Mouse (Mus musculus): ENCODE measurements at regions not wholly inside any gene's neighbourhood (a gene's known extent, or its start where the extent isn't known, plus 50 kb on each side); places are given as distances from the start of the nearest gene placed in this dataset.
A peak's percentile ranks its signal among the peaks of the same experiment; 100 is the strongest.

DNA sequence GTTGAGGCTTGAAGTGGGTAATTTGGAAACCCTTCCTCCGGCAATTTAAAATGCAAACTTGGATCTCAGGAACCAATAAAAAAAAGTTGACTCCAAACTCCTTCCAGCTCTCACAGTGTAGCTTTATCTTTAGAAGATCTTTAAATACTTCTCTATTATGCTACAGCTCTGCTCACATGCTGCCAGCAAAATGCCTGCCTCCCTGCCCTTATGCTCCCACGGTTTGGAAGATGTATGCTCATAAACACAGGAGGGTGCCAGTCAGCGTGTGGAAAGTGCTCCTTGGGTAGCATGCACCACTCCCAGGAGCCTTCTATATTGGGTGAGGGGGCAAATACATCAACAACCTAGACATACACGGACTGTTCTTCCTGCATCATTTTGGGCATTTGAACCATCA, 123.2 kb upstream of the Arl4c start:
- no peaks in the 10 kb centered on the region for H3K9me3 ChIP-seq (replicated peaks; ENCODE audit: control insufficient read depth, low read length)
- DNase-seq (ENCODE audit: low spot score) (no peak), ATAC-seq (no peak)
- no peaks in the 10 kb centered on the region for H3K36me3 ChIP-seq (ENCODE audit: control insufficient read depth, insufficient read depth, low read length)
- H3K4me2 ChIP-seq (ENCODE audit: low read length): no peak overlapping the region
- H3K27ac ChIP-seq (ENCODE audit: low read depth, low read length): no peak overlapping the region
- no peak overlapping the region for H3K4me3 ChIP-seq (ENCODE audit: low read depth, low read length)
- no peak overlapping the region for H3K9ac ChIP-seq (ENCODE audit: low read length)
- H3K4me1 ChIP-seq (ENCODE audit: control insufficient read depth, insufficient read depth, low read length): no peaks in the 10 kb centered on the region
- WGBS: 91% methylated on average over 4 of the region's 4 CpGs
- no peaks in the 10 kb centered on the region for H3K27me3 ChIP-seq (replicated peaks; ENCODE audit: control insufficient read depth, insufficient read depth, low read length)

DNA sequence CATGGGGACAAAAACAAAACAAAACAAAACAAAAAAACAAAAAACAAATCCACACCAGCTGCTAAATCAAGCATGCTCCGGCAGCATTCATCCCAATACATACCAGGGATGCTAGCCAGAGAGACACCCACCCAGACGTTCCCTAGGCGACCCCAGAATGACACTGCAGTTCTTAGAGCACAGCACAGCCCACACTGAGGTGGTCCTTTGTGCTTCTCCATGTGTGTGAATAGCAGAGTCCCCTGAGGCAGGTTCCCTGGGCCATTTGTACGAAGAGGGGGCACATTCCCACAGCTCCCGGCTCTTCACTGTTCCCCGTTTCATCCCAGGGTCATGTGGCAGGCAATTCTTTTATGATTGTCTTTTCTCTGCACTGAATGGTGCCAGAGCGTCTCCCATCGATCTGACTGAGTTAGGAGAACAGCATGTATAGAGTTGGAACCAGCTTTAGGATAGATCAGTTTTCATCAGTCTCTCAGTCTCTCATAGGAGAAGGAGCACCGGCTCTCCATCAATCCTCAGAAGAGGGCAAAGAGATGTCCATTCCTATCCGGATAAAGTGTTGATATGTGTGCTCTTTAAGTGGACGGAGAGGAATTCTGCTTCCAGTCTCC, 136.7 kb upstream of the Arl4c start:
- no peak overlapping the region for H3K27ac ChIP-seq (ENCODE audit: low read depth, low read length)
- WGBS: 17% methylated on average over 11 of the region's 11 CpGs
- H3K4me1 ChIP-seq (ENCODE audit: control insufficient read depth, insufficient read depth, low read length): peaks cover 15% of the 10 kb centered on the region
- H3K9ac ChIP-seq (ENCODE audit: low read length): no peak overlapping the region
- H3K4me2 ChIP-seq (ENCODE audit: low read length): no peak overlapping the region
- peak; percentile 63; the same call in 1 of the 2 replicates for ATAC-seq
- H3K4me3 ChIP-seq (ENCODE audit: low read depth, low read length): no peak overlapping the region
- no peaks in the 10 kb centered on the region for H3K36me3 ChIP-seq (ENCODE audit: control insufficient read depth, insufficient read depth, low read length)
- no peaks in the 10 kb centered on the region for H3K27me3 ChIP-seq (replicated peaks; ENCODE audit: control insufficient read depth, insufficient read depth, low read length)
- DNase-seq (ENCODE audit: low spot score): peak; percentile 59
- H3K9me3 ChIP-seq (replicated peaks; ENCODE audit: control insufficient read depth, low read length): no peaks in the 10 kb centered on the region

GRCm38 (mm10) chr1:88839407-88839976, 137.5 kb upstream of the Arl4c start:
- Histone ChIP-seq H3K36me3 (ENCODE audit: control insufficient read depth, insufficient read depth, low read length) (no peaks in the 10 kb centered on the region), H3K4me1 (ENCODE audit: control insufficient read depth, insufficient read depth, low read length) (peaks cover 15% of the 10 kb centered on the region), H3K27ac (ENCODE audit: low read depth, low read length) (peak overlapping the region; percentile 63), H3K27me3 (replicated peaks; ENCODE audit: control insufficient read depth, insufficient read depth, low read length) (no peaks in the 10 kb centered on the region), H3K9ac (ENCODE audit: low read length) (0 out of 2 replicates have a peak overlapping the region, but pooled peaks have one; percentile 6), H3K4me3 (ENCODE audit: low read depth, low read length) (no peak overlapping the region), H3K9me3 (replicated peaks; ENCODE audit: control insufficient read depth, low read length) (no peaks in the 10 kb centered on the region), H3K4me2 (ENCODE audit: low read length) (no peak overlapping the region)
- ATAC-seq (0 out of 2 replicates have a peak, but pooled peaks have one; percentile 29), DNase-seq (ENCODE audit: low spot score) (peak; percentile 23)
- 2% methylated on average over 3 of the region's 3 CpGs for WGBS

DNA sequence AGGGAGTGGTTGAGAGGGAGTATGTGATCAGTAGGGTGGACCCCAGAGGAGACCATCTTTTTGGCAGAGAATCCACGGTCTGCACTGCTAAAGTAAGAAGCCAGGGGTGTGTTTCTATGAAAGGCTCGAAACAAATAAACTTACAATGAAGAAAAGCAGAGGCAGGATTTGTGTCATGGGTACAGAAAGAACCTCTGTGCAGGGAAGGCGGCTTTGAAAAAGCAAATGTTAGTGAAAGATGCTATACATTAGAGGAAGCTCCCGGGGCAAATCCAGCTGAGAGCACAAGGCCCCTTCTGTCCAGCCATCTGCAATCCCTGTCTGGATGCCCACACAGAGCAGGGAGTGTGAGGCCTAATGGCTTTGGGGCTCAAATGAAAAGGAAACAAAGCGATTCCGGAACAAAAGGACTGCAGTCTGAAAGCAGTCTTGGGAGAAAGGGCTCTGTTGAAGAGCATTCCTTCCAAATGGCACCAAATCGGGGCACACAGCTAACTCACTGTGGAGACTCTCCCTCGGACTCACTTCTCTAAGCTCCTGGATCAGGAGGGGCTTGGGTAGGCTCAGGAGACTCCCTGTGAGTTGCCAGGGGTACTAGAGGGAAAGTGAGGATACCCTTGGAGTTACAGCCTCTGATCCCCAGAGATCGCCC, 138.1 kb upstream of the Arl4c start:
- DNase-seq (ENCODE audit: low spot score) (peak; percentile 81), ATAC-seq (peak; percentile 77)
- Histone ChIP-seq H3K4me1 (ENCODE audit: control insufficient read depth, insufficient read depth, low read length) (peaks cover 15% of the 10 kb centered on the region), H3K4me3 (ENCODE audit: low read depth, low read length) (no peak overlapping the region), H3K27ac (ENCODE audit: low read depth, low read length) (peak overlapping the region; percentile 63), H3K9me3 (replicated peaks; ENCODE audit: control insufficient read depth, low read length) (no peaks in the 10 kb centered on the region), H3K27me3 (replicated peaks; ENCODE audit: control insufficient read depth, insufficient read depth, low read length) (no peaks in the 10 kb centered on the region), H3K9ac (ENCODE audit: low read length) (no peak overlapping the region), H3K36me3 (ENCODE audit: control insufficient read depth, insufficient read depth, low read length) (no peaks in the 10 kb centered on the region), H3K4me2 (ENCODE audit: low read length) (no peak overlapping the region)
- 2% methylated on average over 9 of the region's 9 CpGs for WGBS

DNA sequence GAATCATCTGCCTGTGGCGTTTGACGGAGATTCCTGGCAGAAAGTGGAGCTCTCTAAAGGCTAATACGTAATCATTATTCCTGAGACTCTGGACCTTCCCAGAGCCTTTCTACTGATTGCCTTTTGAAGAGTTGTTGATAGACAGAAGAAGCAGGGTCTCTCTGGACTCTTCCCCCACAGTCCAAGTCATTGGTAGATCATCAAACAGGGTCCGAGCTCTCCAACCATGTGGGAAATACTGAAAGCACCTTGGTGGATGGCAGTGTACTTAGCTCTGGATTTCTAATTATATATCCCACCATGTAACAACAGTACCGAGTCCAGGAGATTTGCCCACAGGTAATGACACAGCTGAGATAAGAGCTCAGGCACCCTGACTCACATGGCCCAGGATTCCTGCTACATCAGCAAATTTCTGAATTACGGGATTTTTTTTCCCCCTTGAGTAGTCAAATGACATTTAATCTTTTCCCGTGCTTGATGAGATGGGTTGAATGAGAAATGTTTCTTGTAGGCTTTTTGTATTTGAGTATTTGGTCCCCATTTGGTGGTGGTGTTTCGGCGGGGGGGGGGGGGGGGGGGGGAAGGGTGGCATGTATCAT, 139.1 kb upstream of the Arl4c start:
- Histone ChIP-seq H3K9ac (ENCODE audit: low read length) (no peak overlapping the region), H3K27ac (ENCODE audit: low read depth, low read length) (no peak overlapping the region), H3K4me1 (ENCODE audit: control insufficient read depth, insufficient read depth, low read length) (peaks cover 15% of the 10 kb centered on the region), H3K4me3 (ENCODE audit: low read depth, low read length) (no peak overlapping the region), H3K9me3 (replicated peaks; ENCODE audit: control insufficient read depth, low read length) (no peaks in the 10 kb centered on the region), H3K36me3 (ENCODE audit: control insufficient read depth, insufficient read depth, low read length) (no peaks in the 10 kb centered on the region), H3K27me3 (replicated peaks; ENCODE audit: control insufficient read depth, insufficient read depth, low read length) (no peaks in the 10 kb centered on the region), H3K4me2 (ENCODE audit: low read length) (no peak overlapping the region)
- no peak for DNase-seq (ENCODE audit: low spot score)
- WGBS: 73% methylated on average over 7 of the region's 9 CpGs
- ATAC-seq: no peak

GRCm38 (mm10) chr1:88847333-88848091, 145.5 kb upstream of the Arl4c start:
- Histone ChIP-seq H3K27me3 (replicated peaks; ENCODE audit: control insufficient read depth, insufficient read depth, low read length) (no peaks in the 10 kb centered on the region), H3K9ac (ENCODE audit: low read length) (peak overlapping the region; percentile 40), H3K4me1 (ENCODE audit: control insufficient read depth, insufficient read depth, low read length) (peaks cover 15% of the 10 kb centered on the region; the same call in 1 of the 2 replicates), H3K9me3 (replicated peaks; ENCODE audit: control insufficient read depth, low read length) (no peaks in the 10 kb centered on the region), H3K36me3 (ENCODE audit: control insufficient read depth, insufficient read depth, low read length) (no peaks in the 10 kb centered on the region), H3K4me3 (ENCODE audit: low read depth, low read length) (no peak overlapping the region), H3K27ac (ENCODE audit: low read depth, low read length) (peak overlapping the region; percentile 72), H3K4me2 (ENCODE audit: low read length) (no peak overlapping the region)
- peak; percentile 76 for ATAC-seq
- peak; percentile 81 for DNase-seq (ENCODE audit: low spot score)
- WGBS: 14% methylated on average over 16 of the region's 16 CpGs

DNA sequence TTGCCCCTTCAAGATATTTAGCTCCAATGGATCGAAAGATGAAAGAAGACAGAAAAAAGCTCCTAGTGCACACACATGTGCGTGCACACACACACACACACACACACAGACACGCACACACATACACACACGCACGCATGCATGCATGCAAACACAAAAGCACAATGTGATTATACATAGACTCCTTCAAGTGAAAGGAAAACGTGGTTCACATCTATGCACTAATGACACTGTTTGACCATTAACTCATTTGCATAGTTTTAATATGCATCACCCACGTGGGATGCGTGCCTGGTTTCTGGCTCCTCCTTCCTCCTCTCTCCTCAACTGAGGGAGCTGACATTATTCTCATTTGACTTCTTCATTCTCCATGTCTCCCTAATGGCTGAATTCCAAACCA, 146.2 kb upstream of the Arl4c start:
- Histone ChIP-seq H3K27ac (ENCODE audit: low read depth, low read length) (peak overlapping the region; percentile 72; the same call in 1 of the 2 replicates), H3K9ac (ENCODE audit: low read length) (no peak overlapping the region), H3K4me3 (ENCODE audit: low read depth, low read length) (no peak overlapping the region), H3K36me3 (ENCODE audit: control insufficient read depth, insufficient read depth, low read length) (no peaks in the 10 kb centered on the region), H3K4me2 (ENCODE audit: low read length) (no peak overlapping the region), H3K27me3 (replicated peaks; ENCODE audit: control insufficient read depth, insufficient read depth, low read length) (no peaks in the 10 kb centered on the region), H3K9me3 (replicated peaks; ENCODE audit: control insufficient read depth, low read length) (no peaks in the 10 kb centered on the region), H3K4me1 (ENCODE audit: control insufficient read depth, insufficient read depth, low read length) (peaks cover 15% of the 10 kb centered on the region; the same call in 1 of the 2 replicates)
- DNase-seq (ENCODE audit: low spot score) (peak; percentile 66), ATAC-seq (peak; percentile 66)
- WGBS: 33% methylated on average over 8 of the region's 8 CpGs

- no peak overlapping the region for H3K27ac ChIP-seq (ENCODE audit: low read depth, low read length)
- ATAC-seq: no peak
- no peaks in the 10 kb centered on the region for H3K36me3 ChIP-seq (ENCODE audit: control insufficient read depth, insufficient read depth, low read length)
- H3K9me3 ChIP-seq (replicated peaks; ENCODE audit: control insufficient read depth, low read length): no peaks in the 10 kb centered on the region
- 82% methylated on average over 5 of the region's 5 CpGs for WGBS
- DNase-seq (ENCODE audit: low spot score): no peak
- no peak overlapping the region for H3K4me3 ChIP-seq (ENCODE audit: low read depth, low read length)
- H3K4me2 ChIP-seq (ENCODE audit: low read length): no peak overlapping the region
- peaks cover 15% of the 10 kb centered on the region; the same call in 1 of the 2 replicates for H3K4me1 ChIP-seq (ENCODE audit: control insufficient read depth, insufficient read depth, low read length)
- H3K27me3 ChIP-seq (replicated peaks; ENCODE audit: control insufficient read depth, insufficient read depth, low read length): no peaks in the 10 kb centered on the region
- H3K9ac ChIP-seq (ENCODE audit: low read length): no peak overlapping the region
These were observed 147.4 kb upstream of the Arl4c start for GRCm38 (mm10) chr1:88849421-88849820.

Data from forebrain, embryonic 14.5 days (tissue).